Mouse (Mus musculus): ENCODE data around the gene Uqcc3.

DNA sequence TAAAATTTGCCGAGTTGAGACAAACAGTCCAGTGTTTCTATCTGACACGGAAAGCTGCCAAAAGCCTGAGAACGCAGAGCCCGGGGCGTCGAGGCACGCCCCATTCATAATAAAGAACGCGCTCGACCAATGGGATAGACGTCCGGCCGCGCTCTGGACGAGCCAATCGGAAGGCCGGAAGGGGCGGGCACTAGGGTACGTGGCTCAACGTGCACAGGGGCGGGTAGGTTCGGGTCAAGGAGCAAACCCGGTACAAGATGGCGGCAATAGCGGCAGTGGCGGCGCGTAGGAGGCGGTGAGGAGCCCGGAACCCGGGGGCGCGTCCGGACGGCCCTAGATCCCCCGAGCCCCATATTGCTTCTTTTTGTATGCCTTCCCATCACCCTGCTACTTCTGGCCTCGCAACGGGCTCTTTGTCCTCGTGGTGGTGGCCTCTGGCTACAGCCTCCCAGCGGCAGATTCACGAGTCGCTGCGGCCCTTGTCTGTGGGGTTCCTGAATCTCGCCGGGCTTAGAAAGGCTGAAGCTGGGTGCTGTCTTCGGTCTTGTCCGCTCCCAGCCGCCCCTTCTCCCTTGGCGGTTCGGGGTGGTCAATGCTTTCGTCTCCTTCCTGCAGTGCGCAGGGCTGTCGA is 17.3 kb upstream of the Uqcc3 start, which contains the start of gene Ganab:
- TF ChIP-seq POLR2A (IDR thresholded peaks at IDR 0.05; ENCODE audit: control insufficient read depth, low read depth, low read length) (peak; percentile 93), CTCF (IDR thresholded peaks at IDR 0.05; ENCODE audit: control insufficient read depth, insufficient read depth, insufficient replicate concordance, low read depth, low read length) (no peak)
